Mouse (Mus musculus) small intestine, adult 2 months (tissue): ENCODE measurements around the gene Lfng. TPM values are rescaled to one million over a fixed set of nuclear protein-coding genes. Genes with fewer than 3 reads are reported as not detected.

ENCODE experiments used
- H3K27ac ChIP-seq: fragments of 200-500 bp; 2 replicates; pipeline ENCODE4 v1.5.1; 2012; ENCODE audit warnings: low read depth, low read length, control low read depth, inconsistent platforms; ENCODE audit not compliant: insufficient read depth
- H3K27me3 ChIP-seq: fragments of 200-500 bp; 2 replicates; pipeline ENCODE4 v1.6.1; 2012; ENCODE audit warnings: mild to moderate bottlenecking, moderate library complexity, low read length, inconsistent platforms; ENCODE audit not compliant: control insufficient read depth, insufficient read depth
- H3K36me3 ChIP-seq: fragments of 200-500 bp; 2 replicates; pipeline ENCODE4 v1.6.1; 2012; ENCODE audit warnings: mild to moderate bottlenecking, low read length, control low read depth, inconsistent platforms; ENCODE audit not compliant: control insufficient read depth, insufficient read depth
- H3K4me1 ChIP-seq: fragments of 200-500 bp; 2 replicates; pipeline ENCODE4 v1.6.1; 2012; ENCODE audit warnings: low read length, inconsistent platforms, mixed read lengths; ENCODE audit not compliant: control insufficient read depth, insufficient read depth, insufficient read length
- H3K4me3 ChIP-seq: fragments of 200-500 bp; 2 replicates; pipeline ENCODE4 v1.5.1; 2012; ENCODE audit warnings: low read depth, mild to moderate bottlenecking, control low read depth, inconsistent platforms, low read length, moderate library complexity
- CTCF ChIP-seq: fragments of 200-500 bp; IDR thresholded peaks from 2 replicates; pipeline ENCODE4 v1.5.1; 2012; ENCODE audit warnings: low read depth, mild to moderate bottlenecking, control low read depth, inconsistent platforms, low read length, moderate library complexity, mixed read lengths; ENCODE audit not compliant: insufficient replicate concordance, insufficient read length; ENCODE audit errors: extremely low read depth
- POLR2A ChIP-seq: fragments of 200-500 bp; IDR thresholded peaks from 2 replicates; pipeline ENCODE4 v1.6.1; 2012; ENCODE audit warnings: low read depth, mild to moderate bottlenecking, control low read depth, inconsistent platforms, low read length, moderate library complexity
- WGBS: fragments of 180-500 bp; shearing (Covaris S2); methylation state at CpG from one replicate; pipeline ENCODE4 v1.1.7; 2018; 5-methylcytosine and 5-hydroxymethylcytosine counted together
- polyA plus RNA-seq: library from polyadenylated mRNA; depleted of rRNA; stranded (reverse); fragments of >200 nt; gene quantifications from 2 replicates; pipeline ENCODE4 v1.2.3, GENCODE M21; 2012

Gene Lfng
- polyA plus RNA-seq, 1 experiment = 29.9 TPM

DNA sequence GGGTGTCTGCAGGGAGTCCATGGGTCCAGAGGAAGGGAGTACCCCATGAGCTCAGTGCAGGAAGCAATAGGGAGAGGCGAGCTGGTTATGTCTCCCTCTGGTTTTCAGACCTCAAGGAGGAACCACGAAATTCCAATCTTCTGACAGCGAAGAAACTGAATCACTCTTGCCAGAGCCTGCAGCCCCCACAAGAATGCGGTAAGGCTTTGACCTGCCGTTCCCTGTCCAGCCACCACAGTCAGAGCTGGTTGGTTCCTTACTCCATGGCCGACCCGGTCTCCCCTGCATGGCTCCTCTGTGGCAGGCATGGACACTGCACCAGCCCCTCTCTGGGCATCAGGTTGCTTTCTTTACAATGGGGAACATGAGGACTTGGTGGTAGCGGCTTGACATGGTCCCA, 2.7 kb upstream of the Lfng start:
- H3K4me1 ChIP-seq = peaks cover 14% of the 10 kb centered on the region
- TF ChIP-seq POLR2A = no peak
- TF ChIP-seq CTCF = no peak
- H3K36me3 ChIP-seq = no peaks in the 10 kb centered on the region
- no peak overlapping the region for H3K27ac ChIP-seq
- H3K27me3 ChIP-seq = peaks cover 11% of the 10 kb centered on the region; the same call in 1 of the 2 replicates
- no peak overlapping the region for H3K4me3 ChIP-seq
- WGBS = 81% methylated on average over 8 of the region's 8 CpGs

DNA sequence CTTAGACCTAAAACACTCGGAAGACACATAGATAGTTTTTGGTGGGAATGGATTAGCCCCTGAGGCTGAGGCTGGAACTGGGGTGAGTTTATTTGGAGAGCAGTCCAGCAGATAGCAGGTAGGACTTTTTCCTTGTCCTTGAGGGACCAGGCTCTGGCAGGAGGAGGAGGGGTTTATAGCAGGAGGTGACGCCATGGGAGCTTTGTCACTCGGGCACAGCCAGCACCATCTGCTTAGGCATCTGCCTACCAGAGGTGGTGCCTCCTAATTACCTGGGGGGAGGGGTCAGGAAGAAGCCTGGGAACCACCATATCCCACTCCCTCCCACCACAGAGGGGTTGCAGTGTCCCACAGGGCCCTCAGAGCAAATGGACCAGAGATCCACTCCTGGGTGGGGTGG, 1.9 kb upstream of the Lfng start:
- Histone ChIP-seq H3K4me1 (peaks cover 15% of the 10 kb centered on the region), H3K36me3 (no peaks in the 10 kb centered on the region), H3K27ac (no peak overlapping the region), H3K4me3 (no peak overlapping the region), H3K27me3 (peaks cover 11% of the 10 kb centered on the region; the same call in 1 of the 2 replicates)
- no peak for TF ChIP-seq CTCF
- no peak for TF ChIP-seq POLR2A
- 17% methylated on average over 3 of the region's 3 CpGs for WGBS

DNA sequence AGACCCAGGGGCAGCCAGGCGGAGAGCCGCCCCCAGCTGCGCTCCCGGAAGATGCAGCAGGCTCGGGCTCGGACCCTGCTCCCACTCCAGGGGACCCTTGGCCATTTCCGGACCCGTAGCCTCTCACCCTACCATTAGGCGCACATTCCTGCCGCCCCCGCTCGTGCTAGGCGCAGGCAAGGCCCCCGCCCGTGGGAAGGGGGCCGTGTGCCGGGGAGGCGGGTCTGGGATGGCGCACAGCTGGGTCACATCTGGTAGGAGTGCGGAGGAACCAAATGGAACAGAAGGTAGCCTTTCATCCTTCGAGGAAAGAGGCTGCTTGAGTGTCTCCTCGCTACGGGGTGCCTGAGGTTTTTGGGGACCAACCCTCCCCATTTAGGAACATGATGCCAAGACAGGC, 734 bp upstream of the Lfng start:
- H3K27me3 ChIP-seq = peaks cover 11% of the 10 kb centered on the region; the same call in 1 of the 2 replicates
- WGBS = 11% methylated on average over 23 of the region's 23 CpGs
- H3K27ac ChIP-seq = no peak overlapping the region
- peaks cover 25% of the 10 kb centered on the region for H3K4me1 ChIP-seq
- H3K4me3 ChIP-seq = peak overlapping the region; percentile 77
- no peak for TF ChIP-seq CTCF
- no peak for TF ChIP-seq POLR2A
- no peaks in the 10 kb centered on the region for H3K36me3 ChIP-seq

- 1% methylated on average over 17 of the region's 17 CpGs for WGBS
- no peak for TF ChIP-seq POLR2A
- TF ChIP-seq CTCF = no peak
- Histone ChIP-seq H3K27ac (peak overlapping the region; percentile 41), H3K36me3 (peaks cover 4% of the 10 kb centered on the region; the same call in 1 of the 2 replicates), H3K4me1 (peaks cover 37% of the 10 kb centered on the region), H3K27me3 (peaks cover 11% of the 10 kb centered on the region; the same call in 1 of the 2 replicates), H3K4me3 (peak overlapping the region; percentile 77)
Observed at GRCm38 (mm10) chr5:140607836-140608633, 915 bp downstream of the Lfng start.

DNA sequence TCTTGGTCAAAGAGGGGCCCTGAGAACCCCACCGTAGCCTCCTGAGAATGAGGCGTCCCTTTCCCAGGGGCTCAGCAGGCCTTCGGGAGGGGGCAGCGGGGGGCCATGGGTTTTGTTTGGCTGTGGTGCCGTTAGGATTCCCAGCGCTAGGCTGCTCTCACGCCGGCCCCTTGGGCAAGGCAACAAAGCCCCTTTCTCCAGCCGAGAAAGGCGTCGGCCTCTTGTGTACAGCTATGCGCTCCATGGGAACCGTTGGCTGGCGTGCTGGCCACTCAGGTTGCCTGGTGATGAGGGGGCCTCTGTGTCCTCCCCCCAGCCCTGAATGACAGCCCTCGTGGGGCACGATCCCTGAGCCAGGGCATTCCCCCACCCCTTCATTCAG, 1.5 kb downstream of the Lfng start:
- H3K27me3 ChIP-seq = peaks cover 11% of the 10 kb centered on the region; the same call in 1 of the 2 replicates
- peak overlapping the region; percentile 25; the same call in 1 of the 2 replicates for H3K27ac ChIP-seq

GRCm38 (mm10) chr5:140609511-140610272, 2.6 kb downstream of the Lfng start:
- Histone ChIP-seq H3K27ac (peak overlapping the region; percentile 3; the same call in 1 of the 2 replicates), H3K36me3 (peaks cover 7% of the 10 kb centered on the region; the same call in 1 of the 2 replicates), H3K4me3 (peak overlapping the region; percentile 77), H3K4me1 (peaks cover 37% of the 10 kb centered on the region), H3K27me3 (peaks cover 11% of the 10 kb centered on the region; the same call in 1 of the 2 replicates)
- WGBS = 9% methylated on average over 13 of the region's 13 CpGs
- no peak for TF ChIP-seq CTCF
- no peak for TF ChIP-seq POLR2A

More for the DNA sequence above, 1.5 kb downstream of the Lfng start:
- H3K36me3 ChIP-seq = peaks cover 7% of the 10 kb centered on the region; the same call in 1 of the 2 replicates
- H3K4me1 ChIP-seq = peaks cover 37% of the 10 kb centered on the region
- WGBS = 2% methylated on average over 16 of the region's 16 CpGs
- H3K4me3 ChIP-seq = peak overlapping the region; percentile 77
- TF ChIP-seq POLR2A = no peak
- no peak for TF ChIP-seq CTCF
